Mouse (Mus musculus) gastrocnemius, postnatal 25 days (tissue): ENCODE results near the gene Gpr146. TPM values are rescaled to one million over a fixed set of nuclear protein-coding genes. Genes with fewer than 3 reads are reported as not detected.
A peak's percentile ranks its signal among the peaks of the same experiment; 100 is the strongest.

Experiments used
- DNase-seq: peaks from one replicate; pipeline ENCODE4 v3.0.0; 2022
- total RNA-seq, 2 experiments: library from RNA; stranded (reverse); gene quantifications; 1 replicate in 1 of 2; 2 replicates in 1 of 2; pipeline ENCODE4 v1.2.3; 2021

The Gpr146 gene
- total RNA-seq, 2 experiments from 2014 or later = 23.5 to 23.6 TPM

GRCm38 (mm10) chr5:139358653-139359052 is 18.8 kb upstream of the Gpr146 start:
- DNase-seq = no peak

DNA sequence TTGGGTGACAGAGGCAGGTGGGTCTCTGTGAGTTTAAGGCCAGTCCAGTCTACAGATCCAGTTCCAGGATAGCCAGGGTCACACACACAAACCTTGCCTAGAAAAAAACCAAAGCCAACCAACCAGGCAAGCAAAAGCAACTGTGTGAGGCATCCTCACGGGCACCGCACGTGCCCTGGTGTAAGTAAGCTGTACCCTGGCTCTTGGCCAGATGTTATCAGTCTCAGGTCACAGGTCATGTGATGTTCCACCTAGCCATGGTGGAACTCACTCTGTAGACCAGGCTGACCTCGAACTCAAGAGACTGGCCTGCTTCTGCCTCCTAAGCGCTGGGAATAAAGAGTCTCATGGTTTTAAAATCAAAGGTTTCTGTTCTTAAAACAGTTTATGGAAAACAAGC is 18.3 kb upstream of the Gpr146 start:
- DNase-seq = no peak

- DNase-seq = peak; percentile 11
Measured at GRCm38 (mm10) chr5:139363858-139364257, 13.6 kb upstream of the Gpr146 start.

DNA sequence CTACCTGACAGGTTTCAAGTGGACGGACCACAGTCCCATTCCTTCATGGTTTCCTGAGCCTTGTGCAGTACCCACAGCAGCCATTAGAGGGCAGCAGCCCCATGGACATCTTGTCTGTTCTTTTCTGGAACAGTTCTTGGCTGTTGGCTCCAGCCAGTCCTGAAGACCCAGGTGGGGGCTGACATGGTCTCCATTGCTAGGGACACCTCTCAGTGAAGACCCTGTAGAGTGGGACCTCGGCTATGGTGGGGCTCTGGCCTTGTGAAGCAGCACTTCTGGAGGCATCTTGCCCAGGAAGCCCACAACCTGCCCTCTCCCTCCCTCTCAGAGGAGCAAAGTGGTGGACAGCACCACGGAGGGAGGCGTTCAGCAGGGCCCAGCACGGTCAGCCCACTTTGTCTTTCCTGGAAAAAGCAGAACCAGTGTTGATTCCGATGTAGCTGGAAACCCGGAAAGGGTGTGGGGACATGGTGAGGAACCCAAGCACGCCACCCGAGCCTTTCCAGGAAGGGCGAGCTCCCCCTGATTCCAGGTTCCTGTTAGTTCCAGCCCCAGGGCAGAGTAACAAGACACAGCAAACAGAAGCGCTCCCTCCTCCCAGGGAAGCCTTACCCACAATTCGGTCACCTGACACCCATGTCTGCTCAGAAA is 13.1 kb upstream of the Gpr146 start:
- DNase-seq = peak; percentile 81

DNA sequence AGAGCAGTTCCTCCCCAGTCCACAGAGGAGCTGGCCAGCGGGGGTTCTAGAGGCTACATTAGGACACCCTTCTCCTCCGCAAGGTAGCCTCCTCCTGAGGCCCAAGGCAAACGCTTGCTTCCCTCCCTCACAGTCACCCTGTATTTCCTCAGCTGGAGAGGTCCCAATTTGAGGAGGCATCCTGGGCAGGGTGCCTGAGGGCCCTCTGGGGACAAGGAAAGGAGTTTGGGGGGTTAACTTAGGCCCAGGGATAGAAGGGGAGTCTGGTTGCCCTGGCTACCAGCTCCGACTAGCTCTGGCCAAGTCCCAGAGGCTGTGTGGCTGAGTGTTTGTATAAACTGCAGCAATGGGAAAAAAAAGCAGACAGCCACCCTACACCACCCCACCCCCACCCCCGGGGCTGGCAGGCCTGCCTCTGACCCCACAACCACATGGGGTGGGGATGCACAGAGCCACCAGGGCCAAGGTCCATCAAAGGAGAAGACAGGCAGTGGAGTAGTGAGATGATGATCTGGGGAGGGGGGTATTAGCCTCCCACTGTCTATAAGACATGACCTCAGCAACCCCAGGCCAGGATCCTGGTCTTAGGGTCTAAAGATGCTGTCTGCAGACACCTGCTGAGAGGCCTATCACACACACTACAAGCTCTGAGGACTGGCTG is 12.5 kb upstream of the Gpr146 start:
- no peak for DNase-seq

DNA sequence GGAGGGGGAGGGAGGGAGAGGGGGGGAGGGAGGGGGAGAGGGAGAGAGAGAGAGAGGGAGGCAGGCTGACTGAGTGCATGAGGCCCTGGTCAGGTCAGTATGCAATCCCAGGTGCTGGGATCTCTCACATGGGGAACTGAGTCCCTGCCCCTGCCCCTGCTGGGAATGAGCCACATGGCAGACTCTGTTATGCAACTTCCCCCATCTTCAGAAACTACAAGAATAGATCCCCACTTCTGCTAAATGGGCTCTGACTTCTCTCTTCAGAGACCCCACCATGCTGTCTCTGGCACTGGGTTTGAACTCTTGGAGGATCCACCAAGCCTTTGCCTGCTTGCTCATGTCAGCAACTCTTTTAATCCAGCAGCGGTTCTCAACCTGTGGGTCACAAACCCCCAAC is 11.7 kb upstream of the Gpr146 start:
- no peak for DNase-seq

GRCm38 (mm10) chr5:139366484-139366883 is 11.0 kb upstream of the Gpr146 start:
- DNase-seq = no peak

- DNase-seq = no peak
Measured at GRCm38 (mm10) chr5:139367884-139368458, 9.5 kb upstream of the Gpr146 start.

DNA sequence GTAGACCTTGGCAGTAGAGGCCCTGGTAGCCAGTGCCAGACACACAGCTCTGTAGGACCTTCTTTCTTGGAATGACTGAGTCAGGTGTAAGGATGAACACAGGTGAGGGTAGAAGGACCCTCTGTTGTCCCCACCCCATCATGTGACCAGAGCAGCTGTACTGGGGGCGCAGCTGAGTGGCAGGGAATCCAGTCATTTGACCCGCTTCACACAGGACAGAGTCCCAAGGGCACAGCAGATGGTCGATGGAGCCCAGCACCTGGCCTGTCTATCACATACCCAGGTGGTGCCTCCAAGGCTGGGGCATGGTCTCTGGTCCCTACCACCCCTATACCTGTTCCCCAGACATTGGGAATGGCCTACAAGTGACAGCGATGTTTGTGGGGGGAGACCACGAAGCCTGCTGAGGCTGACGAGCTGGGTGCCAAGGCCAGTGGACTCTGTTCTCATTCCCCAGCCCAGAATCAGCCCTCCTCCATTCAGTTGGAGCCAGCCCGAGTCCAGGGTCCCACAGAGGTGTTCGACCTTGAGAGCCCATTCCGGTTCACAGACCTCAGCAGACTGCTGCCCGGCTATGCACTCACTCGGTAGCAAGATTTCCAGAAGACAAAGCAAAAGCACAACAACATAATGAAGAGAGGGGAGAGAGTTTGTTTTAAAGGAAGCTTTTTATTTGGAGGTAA is 8.7 kb upstream of the Gpr146 start:
- no peak for DNase-seq

- DNase-seq = no peak
Measured at GRCm38 (mm10) chr5:139370336-139370735, 7.2 kb upstream of the Gpr146 start.

- DNase-seq = no peak
Measured at GRCm38 (mm10) chr5:139371118-139371517, 6.4 kb upstream of the Gpr146 start.

DNA sequence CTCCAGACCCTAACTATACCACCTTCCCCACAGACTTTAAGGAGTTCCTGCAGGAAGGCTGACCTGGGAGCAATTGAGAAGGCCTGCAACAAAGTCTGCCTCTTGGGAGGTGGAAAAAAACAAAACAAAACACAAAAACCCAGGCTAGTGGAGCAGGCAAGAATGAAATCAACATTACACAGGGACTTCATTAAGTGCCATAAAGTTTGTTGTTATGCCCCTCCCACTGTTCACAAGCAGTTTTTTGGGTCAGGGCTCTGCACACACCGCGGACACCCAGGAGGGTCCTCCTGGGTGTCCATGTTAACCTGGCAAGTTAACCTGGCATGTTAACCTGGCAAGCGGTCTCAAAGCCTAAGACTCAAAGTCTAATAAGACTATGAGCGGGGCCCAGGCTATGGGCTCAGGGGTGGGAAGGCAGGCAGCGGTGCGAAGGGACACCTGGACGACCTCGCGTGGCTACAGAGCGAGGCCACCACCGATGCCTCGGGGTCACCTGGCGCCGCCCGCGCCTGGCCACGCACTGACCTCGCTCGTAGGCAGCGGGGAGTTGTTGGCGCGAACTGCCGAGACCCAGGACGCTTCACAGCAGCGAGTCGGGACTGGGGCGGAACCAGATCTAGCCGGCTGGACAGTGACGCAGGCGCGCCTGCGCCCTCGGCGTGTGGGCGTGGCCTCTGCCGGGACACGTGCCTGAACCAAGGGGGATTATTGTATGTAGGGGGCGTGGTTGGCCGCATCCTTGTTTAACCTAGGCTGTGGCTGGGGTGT is 5.7 kb upstream of the Gpr146 start:
- DNase-seq = peak; percentile 87

DNA sequence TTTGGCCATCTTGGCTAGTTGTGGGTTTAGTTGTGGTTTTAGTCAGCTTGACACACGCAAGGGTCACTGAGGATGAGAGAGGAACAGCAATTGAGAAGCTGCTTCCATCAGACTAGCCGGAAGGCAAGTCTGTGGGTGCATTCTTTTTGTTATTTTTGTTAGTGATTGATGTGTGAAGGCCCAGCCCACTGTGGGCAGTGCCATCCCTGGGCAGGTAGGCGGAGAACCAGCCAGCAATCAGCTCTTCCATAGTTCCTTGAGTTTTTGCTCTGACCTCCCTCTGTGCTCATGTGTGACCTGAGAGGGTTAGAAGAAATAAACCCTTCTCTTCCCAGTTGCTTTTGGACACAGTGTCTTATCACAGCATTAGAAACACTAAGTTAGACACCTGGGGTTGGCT is 4.4 kb upstream of the Gpr146 start:
- DNase-seq = no peak

GRCm38 (mm10) chr5:139373889-139374444 is 3.5 kb upstream of the Gpr146 start:
- no peak for DNase-seq

DNA sequence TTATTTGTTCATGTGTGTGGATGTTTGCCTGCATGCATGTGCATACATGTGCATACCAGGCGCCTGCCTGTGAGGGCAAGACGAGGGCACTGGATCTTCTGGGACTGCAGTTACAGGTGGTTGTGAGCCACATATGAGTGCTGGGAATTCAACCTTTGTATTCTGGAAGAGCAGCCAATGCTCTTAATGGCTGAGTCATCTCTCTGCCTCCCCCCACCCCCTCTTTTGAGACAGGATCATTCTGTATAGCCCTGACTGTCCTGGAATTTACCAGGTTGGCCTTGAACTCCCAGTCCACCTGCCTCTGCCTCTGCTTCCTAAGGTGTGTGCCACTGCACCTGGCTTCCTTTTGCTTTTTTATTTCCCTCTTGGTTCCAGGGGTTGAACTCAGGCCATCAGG is 2.7 kb upstream of the Gpr146 start:
- DNase-seq = no peak

- DNase-seq = no peak
Measured at GRCm38 (mm10) chr5:139378271-139378556, 717 bp downstream of the Gpr146 start.

GRCm38 (mm10) chr5:139378986-139379629 is 1.6 kb downstream of the Gpr146 start:
- peak; percentile 78 for DNase-seq

DNA sequence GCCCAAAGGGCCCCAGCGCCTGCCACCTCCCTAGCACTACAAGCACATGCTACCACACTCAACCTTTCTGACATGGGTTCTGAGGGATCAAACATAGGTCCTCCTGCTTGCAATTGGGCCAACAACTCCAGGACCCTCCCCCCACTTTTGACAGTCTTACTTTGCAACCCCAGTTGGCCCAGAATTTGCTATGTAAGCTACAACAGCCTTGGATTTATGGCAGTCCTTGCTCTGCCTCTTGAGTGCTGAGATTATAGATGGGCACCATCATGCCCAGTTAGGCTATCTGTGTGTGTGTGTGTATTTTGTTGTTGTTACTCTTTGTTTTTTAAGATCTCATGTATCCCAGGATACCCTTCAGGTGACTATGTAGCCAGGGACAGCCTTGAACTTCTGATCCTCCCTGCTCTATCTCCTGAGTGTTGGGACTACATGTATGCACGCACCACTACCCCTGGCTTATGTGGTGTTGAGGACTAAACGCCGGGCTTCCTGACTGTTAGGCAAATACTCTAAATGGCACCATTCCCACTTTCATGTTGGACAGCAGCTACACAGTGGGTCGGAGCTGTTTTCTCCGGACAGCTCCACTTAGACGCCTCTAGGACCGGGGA is 2.4 kb downstream of the Gpr146 start:
- DNase-seq = no peak

DNA sequence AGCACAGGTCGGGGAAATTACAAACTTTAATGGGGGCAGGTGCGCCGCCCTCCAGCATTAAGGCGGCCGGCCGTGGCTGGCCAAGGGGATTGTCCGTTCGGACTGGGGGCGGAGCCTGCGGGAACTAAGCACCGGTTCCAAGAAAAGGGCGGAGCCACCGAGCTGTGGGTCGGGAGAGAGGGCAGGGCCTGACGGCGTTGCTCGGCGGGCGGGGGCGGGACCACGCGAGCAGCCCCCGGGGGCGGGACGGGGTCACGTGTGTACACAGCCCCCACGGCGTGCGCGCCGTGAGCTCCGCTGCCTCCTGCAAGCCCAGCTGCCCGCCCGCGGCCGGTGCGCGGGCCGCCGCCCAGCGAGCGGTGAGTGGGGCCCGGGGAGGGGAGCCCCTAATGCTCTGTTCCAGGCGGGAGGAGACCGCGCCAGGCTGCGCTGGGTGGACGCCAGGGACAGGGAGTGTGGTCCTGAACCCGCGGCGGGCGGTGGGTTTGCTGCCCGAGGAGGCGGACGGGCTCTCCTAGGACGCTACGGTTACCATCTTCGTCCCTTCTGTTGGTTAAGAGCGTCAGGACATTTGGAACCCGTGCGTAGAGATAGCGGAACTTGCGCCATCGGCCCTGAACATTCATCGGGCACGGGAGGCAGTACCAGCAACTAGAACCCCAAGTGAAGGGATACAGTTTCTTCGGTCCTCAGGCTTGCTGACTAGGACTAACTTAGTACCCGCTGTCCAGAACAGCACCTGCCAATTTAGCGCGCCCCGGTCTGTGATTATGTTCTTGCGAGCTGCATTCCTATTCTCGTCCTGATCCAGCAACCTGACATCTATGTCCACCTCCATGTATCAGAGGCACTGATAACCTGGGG is 3.1 kb downstream of the Gpr146 start:
- peak; percentile 97 for DNase-seq
